Mouse (Mus musculus): ENCODE data around the gene Blnk.

Gene Blnk

DNA sequence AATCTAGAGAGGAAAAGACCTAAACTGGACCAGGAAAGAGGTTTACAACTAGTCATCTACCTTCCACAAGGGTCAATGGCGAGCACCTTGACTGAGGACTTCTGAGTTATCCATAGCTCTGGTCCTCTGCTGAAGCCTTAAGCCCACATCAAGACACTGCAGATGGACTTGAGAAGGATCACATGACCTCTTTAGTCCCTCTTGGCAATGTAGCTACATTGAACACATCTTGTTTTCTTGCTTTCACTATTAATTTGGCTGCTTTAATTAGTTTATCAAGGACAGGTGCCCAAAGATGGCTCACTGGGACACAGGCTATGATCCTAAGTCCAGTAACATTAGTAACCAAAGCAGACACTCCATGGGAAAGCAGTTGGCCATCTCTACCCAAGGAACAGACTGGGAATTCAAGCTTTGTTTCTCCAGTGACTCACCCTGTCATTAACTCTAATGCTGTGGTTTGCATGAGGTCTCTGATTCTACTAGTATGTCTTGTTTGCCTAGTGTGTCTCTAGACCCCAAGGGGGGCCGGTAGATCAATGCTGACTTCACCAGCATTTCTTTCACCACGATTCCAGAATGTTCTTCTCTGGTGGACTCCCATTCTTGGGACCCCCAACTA, 9.5 kb upstream of the Blnk start:
- in situ Hi-C loops (cut with MboI, MseI) = no loop called here

DNA sequence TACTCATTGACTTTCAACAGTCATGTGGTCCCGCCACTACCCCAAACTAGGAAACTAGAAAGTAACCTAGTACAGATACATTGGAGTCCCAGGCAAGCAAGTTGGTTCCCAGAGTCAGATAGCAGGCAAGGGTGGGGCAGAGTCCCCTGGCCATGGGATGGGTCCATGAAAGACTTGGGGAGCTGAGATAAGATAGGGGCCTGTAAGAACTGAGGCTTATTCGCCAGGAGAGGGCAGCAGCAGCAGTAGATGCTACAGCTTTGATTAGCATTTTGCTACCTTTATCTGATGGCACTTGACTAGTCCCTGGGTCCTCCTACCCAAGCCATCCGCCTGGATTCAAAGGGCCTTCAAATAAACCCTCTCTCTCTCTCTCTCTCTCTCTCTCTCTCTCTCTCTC, 5.2 kb upstream of the Blnk start:
- in situ Hi-C loops (cut with MboI, MseI) = no loop called here

DNA sequence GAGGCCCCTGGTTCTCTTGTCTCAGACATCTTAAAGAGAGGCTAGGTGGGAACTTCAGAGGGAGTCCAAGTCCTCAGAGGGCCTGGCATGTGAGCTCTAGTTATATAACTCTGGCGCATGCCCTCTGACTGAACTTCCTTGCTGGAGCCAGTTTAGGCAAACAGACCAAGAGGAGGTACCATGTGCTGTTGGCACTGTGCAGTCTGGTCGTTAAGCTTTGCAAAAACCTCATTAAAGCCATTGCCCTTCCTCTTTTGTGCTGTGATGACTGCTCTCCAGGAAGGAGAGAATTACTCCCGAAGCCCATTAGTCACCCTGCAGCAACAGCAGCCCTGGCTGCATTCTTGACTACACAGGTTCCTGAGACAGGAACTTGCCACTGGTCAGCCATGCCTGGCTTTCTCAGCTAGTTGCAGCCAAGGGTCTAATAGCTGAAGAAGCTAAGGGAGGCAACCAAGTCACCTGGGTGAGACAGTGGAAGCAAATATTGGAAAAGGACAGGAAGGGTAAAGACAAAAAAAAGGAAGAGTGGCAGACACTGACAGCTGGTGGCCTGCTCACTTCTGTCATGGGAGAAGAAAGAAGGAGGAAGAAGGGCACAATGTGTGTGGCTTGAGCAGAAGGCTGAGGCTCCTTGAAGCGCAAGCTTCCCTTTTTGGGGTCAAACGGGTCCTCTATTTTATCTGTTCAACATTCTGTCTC, 4.3 kb upstream of the Blnk start:
- in situ Hi-C loops (cut with MboI, MseI) = no loop called here

DNA sequence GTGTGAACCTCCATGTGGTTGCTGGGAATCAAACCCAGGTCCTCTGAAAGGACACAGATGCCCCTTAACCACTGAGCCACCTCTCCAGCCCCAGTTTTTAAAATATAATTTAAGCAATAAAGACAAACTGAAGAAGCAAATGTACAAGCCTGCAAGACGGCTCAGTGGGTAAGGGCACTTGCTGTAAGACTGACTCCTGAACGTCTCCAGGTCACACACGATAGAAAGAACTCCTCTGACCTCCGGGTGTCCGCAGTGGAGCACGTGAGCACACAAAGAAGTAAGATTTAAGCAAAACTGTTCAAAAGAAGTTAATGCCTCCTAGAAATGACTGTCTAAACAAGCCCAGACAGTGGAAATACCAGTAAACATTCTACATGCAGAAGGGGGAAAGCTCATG, 2.4 kb upstream of the Blnk start:
- in situ Hi-C loops (cut with MboI, MseI) = no loop called here

DNA sequence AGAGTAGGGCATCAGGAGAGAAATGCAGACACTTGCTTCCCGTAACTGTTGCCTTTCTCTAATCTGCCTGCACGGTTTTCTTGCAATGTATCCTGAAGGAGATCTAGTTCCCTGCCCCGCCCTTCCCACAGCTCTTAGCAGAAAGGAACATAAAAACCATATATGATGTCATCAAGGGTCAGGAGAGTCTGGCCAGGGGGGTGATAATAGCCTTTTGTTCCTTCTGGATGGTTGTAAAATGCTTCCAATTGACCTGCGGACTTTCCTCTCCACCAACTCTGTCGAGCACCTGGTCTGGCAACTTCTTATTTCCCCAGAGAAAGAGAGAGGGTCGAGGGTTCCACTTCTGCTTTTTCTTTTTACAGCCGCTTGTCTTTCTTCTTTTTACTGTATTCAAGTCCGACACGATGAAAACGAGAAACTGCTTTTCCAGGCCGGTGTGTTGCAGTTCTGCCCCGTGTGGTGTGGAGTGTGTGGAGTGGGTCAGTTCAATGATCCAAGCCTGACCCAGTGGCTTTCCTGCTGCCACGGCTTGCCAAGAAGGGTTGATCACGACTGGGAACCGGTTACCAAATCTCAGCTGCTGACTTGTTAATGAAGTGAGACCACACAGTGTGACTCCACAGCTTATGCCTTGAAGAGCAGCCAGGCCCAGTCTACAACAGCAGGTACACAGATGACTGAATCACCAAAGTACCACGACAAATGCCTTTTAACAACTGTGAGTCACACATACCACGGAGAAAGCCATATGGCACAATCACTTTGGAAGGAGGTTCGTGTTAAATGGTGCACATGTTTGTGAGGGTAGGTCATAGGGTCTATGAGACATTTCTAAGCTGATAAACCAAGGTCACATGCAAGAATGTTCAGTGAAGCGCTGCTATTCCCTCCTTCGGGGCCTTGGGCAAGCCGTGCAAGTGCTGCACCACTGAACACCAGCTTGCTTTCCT, 1.4 kb upstream of the Blnk start:
- in situ Hi-C loops (cut with MboI, MseI) = no loop called here

DNA sequence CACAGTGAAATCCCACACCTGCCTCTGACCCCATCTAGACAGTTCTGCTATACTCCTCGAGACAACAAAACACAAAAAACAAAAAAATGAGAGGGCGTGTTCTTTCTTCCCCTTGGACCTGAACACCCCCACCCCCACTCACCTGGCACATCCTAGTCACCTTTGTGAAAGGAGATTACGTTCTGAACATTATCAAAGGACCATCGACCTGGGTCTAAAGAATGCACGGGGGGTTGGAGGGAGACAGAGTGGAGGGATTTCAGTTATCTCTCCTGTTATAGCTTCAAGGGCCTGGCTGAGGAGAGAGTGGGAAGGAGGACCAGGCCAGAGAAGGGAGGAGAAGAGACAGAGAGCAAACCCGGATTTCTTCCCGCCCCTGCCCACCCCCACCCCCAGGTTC, 576 bp upstream of the Blnk start:
- in situ Hi-C loops (cut with MboI, MseI) = no loop called here

DNA sequence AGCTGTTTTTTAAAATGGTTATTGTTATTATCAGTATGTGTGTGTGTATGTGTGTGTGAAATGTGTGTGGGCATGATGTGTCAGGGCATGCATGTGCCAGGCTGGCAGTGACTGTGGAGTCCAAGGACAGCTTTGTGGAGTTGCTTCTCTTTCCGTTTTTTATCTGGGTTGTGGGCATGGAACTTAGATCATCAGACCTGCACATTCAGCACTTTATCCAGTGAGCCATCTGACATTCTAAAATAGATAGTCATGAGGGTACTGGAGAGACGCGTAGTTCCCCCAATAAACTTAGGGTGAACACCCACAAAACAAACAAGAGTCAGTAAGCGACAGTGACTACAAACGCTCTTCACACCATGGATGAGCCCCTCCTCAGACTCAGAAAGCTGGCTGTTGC, 979 bp downstream of the Blnk start:
- in situ Hi-C loops (cut with MboI, MseI) = no loop called here

DNA sequence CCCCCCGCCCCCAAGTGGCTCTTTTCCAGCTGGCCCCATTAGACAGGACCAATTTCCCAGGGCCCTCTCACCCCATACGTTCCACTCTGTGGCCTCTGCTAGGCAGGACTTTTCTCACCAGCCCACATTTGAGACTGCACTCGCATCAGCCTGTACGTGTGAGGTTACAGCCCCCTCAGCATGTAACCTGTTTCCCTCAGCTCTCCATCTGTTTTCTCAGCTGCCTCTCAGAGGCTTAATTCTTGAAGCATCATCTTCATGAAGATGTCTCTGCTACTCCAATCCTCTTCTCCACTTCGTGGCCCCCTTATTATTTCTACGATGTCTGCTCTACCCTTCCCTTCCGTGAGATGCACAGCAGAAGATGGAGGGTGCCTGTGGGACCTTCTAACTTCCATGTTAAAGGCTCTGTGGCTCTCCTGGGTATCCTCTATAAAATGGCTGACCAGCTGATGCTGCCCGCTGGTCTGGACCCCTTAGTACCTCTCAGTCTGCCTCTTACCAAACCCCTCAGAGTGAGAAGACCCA, 1.8 kb downstream of the Blnk start:
- in situ Hi-C loops (cut with MboI, MseI) = no loop called here

DNA sequence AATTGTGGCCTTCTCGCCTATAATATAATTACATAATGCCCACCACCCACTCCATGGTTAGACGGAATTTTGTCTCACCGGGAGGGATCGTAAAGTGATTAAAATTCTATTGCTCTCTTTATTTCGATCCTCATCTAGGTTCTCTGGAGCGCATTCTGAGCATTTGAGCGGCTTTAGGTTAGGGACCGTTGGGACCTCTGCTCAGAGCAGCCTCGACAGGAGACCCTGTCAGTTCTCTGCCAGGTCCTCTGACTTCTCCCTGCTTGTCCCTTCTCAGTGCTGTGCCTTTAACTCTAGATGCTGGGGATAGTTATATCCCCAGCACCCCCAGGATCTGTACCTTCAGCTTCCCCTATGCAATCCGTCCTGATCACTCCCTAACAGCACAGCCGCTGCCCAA, 2.2 kb downstream of the Blnk start:
- in situ Hi-C loops (cut with MboI, MseI) = no loop called here

DNA sequence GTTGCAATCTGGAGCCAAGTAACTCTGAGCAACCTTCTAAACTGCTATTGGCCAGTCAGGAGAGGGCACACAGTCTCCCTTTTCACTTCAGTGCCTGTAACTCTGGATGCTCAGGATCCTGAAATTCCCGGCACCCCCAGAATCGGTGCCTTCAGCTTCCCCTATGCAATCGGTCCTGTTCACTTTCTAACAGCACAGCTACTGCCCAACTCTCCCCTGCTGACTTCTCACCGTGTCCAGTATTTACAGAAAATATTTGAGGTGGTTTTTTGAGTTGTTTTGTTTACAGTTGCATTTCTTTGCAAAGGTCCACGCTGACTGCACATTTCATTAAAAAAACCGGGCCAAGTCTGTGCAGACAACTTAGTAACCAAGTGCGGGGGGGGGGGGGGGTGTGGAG, 2.7 kb downstream of the Blnk start:
- in situ Hi-C loops (cut with MboI, MseI) = no loop called here

DNA sequence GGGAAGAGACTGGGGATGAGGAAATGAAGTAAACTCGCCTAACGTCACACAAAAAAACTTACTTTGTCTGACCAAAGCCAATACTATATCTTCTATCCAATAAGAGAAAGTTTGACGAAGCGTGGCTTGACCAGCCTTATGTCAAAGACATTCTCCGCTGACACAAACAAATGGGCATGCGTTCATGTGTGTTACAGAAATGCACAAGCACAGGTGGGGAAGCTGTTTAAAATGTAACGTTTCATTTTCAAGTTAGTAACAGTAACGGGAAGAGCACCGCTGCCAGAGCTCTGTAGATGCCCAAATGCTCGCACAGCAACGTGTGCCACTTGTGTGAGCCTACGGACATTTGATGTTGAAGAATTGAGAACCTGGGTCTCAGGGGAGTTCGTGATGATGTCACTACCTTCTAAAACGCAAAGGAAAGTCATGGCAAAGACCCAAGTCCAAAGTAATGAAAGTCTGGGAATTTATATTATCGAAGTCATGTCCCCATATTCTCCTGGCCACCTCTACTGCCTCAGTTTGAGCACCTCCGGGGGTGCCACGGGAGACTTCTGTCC, 3.5 kb downstream of the Blnk start:
- in situ Hi-C loops (cut with MboI, MseI) = no loop called here

DNA sequence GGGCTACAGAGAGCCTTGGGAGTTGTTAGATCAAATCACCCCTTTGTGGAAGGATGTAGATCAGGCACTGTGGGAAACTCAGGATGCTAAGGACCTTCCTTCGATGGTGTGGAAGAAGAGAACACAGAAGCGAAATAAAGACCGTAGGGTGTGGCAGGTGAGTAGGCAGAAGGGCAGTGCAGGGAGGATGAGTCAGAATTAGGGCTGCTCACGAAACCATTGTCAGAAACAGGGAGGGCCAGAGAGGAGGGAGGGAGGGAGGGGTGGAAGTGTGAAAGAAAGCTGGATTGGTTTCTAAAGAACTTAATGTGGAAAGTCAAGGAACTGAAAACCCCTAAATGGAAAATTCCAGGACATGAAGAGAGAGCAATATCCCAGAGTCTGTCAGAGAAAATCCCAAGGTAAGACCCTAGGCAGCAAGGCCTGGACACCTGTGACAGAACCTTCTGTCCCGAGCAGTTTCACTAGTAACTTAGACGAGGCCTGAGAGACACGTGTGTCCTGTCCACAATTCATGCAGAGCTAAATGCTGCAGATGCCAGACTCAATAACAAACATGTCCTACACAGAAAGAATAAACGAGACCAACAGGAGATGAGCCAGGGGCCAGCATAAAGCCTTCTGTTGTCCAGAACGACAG, 4.3 kb downstream of the Blnk start:
- in situ Hi-C loops (cut with MboI, MseI) = no loop called here

DNA sequence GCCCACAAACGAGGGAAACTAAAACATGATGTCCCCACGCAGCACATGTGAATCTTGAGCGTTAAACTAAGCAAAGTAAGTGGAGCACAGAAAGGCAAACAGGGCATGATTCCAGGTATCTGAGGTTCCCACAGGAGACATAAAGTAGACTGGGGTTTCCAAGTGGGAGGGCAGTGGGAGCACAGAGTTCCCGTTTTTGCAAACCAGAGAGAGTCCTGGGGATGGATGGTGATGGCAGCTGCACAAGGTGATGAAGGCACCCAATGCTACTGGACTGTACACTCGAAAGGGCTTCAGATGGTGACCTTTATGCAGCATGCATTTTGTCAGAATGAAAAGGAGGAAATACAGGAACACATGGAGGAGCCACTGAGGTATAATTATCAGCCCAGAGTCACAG, 5.5 kb downstream of the Blnk start:
- in situ Hi-C loops (cut with MboI, MseI) = no loop called here

DNA sequence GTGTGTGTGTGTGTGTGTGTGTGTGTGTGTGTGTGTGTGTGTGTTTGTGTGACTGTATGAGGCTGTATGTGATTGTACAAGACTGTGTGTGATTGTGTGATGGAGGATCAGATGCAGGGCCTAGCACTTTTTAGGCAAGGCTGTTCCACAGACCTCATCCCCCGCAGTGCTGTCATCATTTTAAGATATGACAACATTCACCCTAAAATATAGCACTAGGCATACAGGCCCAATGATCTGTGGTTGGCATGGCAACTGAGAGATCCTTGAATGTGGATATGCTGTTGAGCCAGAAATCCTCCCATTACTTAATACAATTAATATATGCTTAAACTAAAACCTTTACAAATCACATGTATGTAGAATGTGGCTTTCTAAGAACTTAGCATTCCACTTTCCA, 9.8 kb downstream of the Blnk start:
- in situ Hi-C loops (cut with MboI, MseI) = no loop called here

DNA sequence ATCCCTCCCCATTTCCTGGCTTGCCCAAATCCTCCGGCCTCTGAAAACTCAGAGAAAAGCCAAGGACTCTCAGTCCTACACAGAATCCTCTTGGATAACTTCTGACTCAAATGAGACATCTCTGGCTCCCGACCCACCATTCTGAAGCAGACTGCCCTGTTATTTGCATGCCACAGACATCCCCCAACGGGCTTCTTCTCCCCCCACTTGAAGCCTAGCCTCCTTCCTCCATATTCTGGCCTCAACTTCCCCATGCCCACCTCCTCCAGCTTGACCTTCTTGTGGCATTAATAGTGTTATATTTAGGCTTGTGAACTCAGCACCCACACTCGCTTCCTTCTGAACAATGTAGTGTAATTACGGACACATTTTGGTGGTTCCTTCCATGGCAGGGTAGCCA, 13.7 kb downstream of the Blnk start:
- in situ Hi-C loops (cut with MboI, MseI) = no loop called here

DNA sequence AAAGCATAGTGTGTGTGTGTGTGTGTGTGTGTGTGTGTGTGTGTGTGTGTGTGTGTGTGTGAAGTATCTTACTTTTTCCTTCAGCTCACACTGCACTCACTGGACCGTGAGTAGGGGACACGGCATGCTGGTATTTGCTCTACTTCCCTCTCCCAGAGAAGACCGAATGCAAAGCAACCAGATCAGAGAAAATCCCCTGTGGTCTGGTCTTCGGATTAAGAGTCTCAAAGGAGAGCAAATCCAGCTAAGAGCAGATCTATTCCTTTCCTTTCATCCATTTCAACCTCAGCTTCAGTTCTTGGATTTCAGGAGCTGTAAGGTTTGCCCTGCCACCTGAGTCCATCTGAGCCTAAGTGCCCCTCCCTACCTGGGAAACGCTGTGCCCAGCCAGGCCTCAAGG, 16.3 kb downstream of the Blnk start:
- in situ Hi-C loops (cut with MboI, MseI) = no loop called here

DNA sequence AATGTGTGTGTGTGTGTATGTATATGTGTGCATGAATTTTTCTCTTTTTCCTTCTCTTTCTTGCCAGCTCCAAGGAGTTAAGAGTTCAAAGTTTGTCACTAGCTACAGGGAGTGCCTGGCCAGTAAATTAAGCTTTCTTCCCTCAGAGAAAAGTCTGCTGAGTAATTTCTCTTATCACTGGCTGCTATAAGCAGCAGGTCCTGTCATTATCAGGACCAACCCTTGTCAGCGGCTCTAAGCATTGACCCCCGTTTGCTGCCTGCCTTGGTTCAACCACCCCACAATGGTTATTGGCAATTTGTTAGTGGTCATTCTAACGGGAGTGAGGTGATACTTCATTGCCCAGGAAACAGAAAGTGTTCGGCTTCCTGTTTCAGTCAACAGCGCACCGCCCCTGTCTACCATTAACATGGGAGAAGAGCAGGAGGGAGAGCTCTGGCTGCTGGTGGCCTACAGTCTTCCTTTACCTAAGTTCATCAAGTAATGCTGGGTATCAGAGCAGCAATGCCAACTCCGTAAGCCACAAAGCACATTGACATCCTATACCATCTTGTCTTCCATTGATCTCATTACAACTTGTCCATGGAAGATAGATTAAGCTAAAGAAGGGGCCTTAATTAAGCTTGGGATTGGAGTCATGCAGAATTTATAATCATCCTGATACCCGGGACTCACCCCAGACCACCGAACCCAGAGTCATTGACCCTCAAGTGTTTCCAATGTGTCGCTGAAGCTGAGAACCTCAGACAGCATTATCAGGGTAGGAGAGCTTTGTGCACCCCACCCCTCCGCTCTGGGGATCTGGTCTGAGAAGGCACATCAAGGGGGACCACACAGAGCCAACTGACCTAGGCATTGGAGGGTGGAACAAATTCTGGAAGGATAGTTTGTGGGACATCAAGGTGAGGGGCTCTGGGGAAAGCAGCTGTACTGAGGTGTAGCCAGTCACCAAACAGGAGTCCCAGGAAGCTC, 17.1 kb downstream of the Blnk start:
- in situ Hi-C loops (cut with MboI, MseI) = no loop called here

DNA sequence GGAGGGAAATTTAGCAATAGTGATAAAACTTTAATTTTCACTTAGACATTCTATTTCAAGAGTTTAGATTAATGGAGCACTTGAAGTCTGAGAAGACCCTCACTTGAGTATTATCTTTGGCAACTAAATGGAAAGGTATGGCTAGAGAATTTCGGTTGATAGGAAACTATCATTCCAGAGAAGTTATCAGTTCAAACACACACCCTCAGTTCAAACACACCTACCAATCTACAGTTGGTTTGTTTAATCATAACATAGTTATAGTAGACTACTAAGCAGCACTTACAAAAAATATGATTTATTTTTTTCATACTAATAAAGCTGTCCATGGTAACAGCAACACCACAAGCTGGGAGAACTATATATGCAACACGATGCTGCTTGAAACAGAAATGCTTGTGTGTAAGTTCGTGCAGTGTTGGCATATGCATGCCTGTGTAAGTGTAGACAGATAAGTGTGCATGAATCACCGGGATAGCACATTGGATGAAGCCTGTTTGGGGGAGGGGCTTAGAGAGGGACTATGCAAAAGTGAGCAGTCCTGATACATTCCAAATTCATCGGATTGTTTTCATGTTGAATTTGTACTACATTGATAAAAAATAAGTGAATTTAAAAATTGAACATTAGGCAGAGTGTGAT, 22.9 kb downstream of the Blnk start:
- in situ Hi-C loops (cut with MboI, MseI) = no loop called here

DNA sequence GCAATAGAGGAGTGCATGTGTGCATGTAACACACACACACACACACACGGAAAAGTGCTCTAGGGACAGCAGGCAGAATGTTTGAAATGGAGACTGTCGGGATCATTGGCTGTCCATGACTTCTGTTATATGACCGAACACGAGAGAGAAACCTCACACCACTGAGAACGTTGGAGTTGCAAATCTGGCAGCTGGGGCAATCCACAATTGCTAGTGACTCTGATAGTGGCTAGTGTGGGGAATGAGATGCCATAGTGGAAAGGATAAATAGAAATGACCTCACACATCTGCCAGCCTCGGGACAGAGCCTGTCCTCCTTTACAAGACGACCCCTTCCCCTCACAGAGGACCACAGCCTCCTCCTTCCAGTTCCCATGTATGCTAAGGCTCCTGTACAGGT, 23.6 kb downstream of the Blnk start:
- in situ Hi-C loops (cut with MboI, MseI) = no loop called here

DNA sequence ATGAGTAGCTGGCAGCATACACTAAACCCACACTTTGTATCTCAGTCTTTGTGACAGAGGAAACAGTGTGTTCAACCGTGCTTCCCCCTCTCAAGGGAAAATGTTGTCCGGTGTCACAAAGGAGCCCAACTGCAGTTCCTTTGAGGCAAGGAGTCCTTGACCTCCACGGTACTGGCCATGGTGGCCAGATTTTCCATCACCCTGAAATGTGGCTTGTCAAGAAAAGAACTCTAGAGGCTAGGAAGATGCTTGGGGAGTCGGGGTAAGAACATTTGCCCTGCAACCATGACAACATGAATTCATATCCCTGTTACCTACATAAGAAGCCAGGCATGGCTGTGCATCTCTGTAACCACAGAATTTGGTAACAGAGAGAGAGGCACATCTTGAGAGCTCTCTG, 24.0 kb downstream of the Blnk start:
- in situ Hi-C loops (cut with MboI, MseI) = no loop called here
